In the genomic region with DNA sequence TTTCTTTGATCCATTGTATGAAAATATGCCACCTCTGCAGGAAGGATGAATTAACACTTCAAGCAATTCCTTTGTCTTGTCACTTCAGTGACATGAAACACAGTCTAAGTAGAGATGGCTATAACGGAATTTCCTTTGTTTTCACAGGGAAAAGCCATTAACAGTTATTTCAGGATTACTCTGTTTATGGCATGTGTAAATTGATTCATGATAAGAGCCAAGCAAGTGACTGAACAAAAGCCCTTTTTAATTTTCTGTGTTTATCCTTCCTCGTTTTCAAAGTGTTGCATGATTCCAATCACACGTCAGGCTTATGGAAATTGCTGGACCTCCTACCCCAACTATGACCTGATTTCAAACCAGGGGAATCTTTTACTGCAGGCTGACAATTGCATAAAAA, we compare ENCODE assay signal across 25 mouse cellular contexts.
DNase-seq lines count a peak whose midpoint lies in the region; ATAC-seq lines count a peak whose summit lies in the region.
"Had no signal": no experiment of that assay in that cellular context is flagged by ENCODE, and none has a peak within 500 bp of the region (broad histone marks: within the 10 kb centered on the region; RNA-seq: fewer than 3 reads in every experiment).

No protein-coding gene starts in this region.

- 0 out of 2 replicates have a peak overlapping the region, but pooled peaks have one; percentile 2 for H3K27ac ChIP-seq in forebrain, embryonic 12.5 days
- H3K27ac ChIP-seq in forebrain, embryonic 10.5 days: no peak overlapping the region
- peak overlapping the region; percentile 66 for H3K27ac ChIP-seq in hindbrain, embryonic 14.5 days
- no peak overlapping the region for H3K27ac ChIP-seq in hindbrain, embryonic 10.5 days
- peak overlapping the region; percentile 67 for H3K27ac ChIP-seq in neural tube, embryonic 13.5 days (replicated peaks)
- no peak overlapping the region for H3K27ac ChIP-seq in neural tube, embryonic 15.5 days (replicated peaks)
- H3K27ac ChIP-seq in hindbrain, embryonic 15.5 days (replicated peaks): peak overlapping the region; percentile 42
- H3K27ac ChIP-seq: gastrocnemius, adult 2 months; heart, adult 2 months; intestine, embryonic 15.5 days; liver, embryonic 14.5 days; macrophage; stomach, postnatal 0 days had no signal

- no peaks in the 10 kb centered on the region for H3K9me3 ChIP-seq in forebrain, embryonic 12.5 days
- H3K9me3 ChIP-seq in forebrain, embryonic 10.5 days: no peaks in the 10 kb centered on the region
- H3K9me3 ChIP-seq in hindbrain, embryonic 14.5 days (ENCODE audit: control insufficient read depth, low read length): no peaks in the 10 kb centered on the region
- H3K9me3 ChIP-seq in hindbrain, embryonic 10.5 days: no peaks in the 10 kb centered on the region
- no peaks in the 10 kb centered on the region for H3K9me3 ChIP-seq in neural tube, embryonic 13.5 days
- H3K9me3 ChIP-seq in neural tube, embryonic 15.5 days (replicated peaks): no peaks in the 10 kb centered on the region
- no peaks in the 10 kb centered on the region for H3K9me3 ChIP-seq in hindbrain, embryonic 15.5 days
- H3K9me3 ChIP-seq: heart, embryonic 12.5 days; intestine, embryonic 15.5 days had no signal

- H3K4me3 ChIP-seq in forebrain, embryonic 12.5 days (replicated peaks): no peak overlapping the region
- H3K4me3 ChIP-seq in forebrain, embryonic 10.5 days: no peak overlapping the region
- no peak overlapping the region for H3K4me3 ChIP-seq in hindbrain, embryonic 14.5 days (replicated peaks; ENCODE audit: low read length)
- H3K4me3 ChIP-seq in hindbrain, embryonic 10.5 days: no peak overlapping the region
- no peak overlapping the region for H3K4me3 ChIP-seq in neural tube, embryonic 13.5 days
- H3K4me3 ChIP-seq in neural tube, embryonic 15.5 days (replicated peaks): no peak overlapping the region
- H3K4me3 ChIP-seq in hindbrain, embryonic 15.5 days: no peak overlapping the region
- H3K4me3 ChIP-seq: gastrocnemius, adult 2 months; heart, adult 2 months; heart, embryonic 12.5 days; intestine, embryonic 15.5 days had no signal

- H3K27me3 ChIP-seq in forebrain, embryonic 12.5 days: no peaks in the 10 kb centered on the region
- no peaks in the 10 kb centered on the region for H3K27me3 ChIP-seq in forebrain, embryonic 10.5 days (ENCODE audit: poor library complexity, severe bottlenecking)
- H3K27me3 ChIP-seq in hindbrain, embryonic 14.5 days (ENCODE audit: control insufficient read depth, insufficient read depth, low read length): no peaks in the 10 kb centered on the region
- no peaks in the 10 kb centered on the region for H3K27me3 ChIP-seq in hindbrain, embryonic 10.5 days (ENCODE audit: insufficient read depth, poor library complexity, severe bottlenecking)
- no peaks in the 10 kb centered on the region for H3K27me3 ChIP-seq in neural tube, embryonic 13.5 days
- H3K27me3 ChIP-seq in neural tube, embryonic 15.5 days (replicated peaks): no peaks in the 10 kb centered on the region
- no peaks in the 10 kb centered on the region for H3K27me3 ChIP-seq in hindbrain, embryonic 15.5 days
- H3K27me3 ChIP-seq: CH12.LX; heart, embryonic 12.5 days; intestine, embryonic 15.5 days had no signal

- H3K9ac ChIP-seq in forebrain, embryonic 12.5 days: no peak overlapping the region
- no peak overlapping the region for H3K9ac ChIP-seq in hindbrain, embryonic 14.5 days
- no peak overlapping the region for H3K9ac ChIP-seq in neural tube, embryonic 13.5 days
- no peak overlapping the region for H3K9ac ChIP-seq in neural tube, embryonic 15.5 days (replicated peaks)
- no peak overlapping the region for H3K9ac ChIP-seq in hindbrain, embryonic 15.5 days
- H3K9ac ChIP-seq: heart, embryonic 12.5 days; intestine, embryonic 15.5 days; liver, embryonic 14.5 days had no signal

- H3K36me3 ChIP-seq in forebrain, embryonic 12.5 days (replicated peaks): no peaks in the 10 kb centered on the region
- no peaks in the 10 kb centered on the region for H3K36me3 ChIP-seq in forebrain, embryonic 10.5 days (replicated peaks)
- H3K36me3 ChIP-seq in hindbrain, embryonic 14.5 days (replicated peaks; ENCODE audit: control insufficient read depth, insufficient read depth): no peaks in the 10 kb centered on the region
- H3K36me3 ChIP-seq in hindbrain, embryonic 10.5 days: no peaks in the 10 kb centered on the region
- H3K36me3 ChIP-seq in neural tube, embryonic 13.5 days: no peaks in the 10 kb centered on the region
- no peaks in the 10 kb centered on the region for H3K36me3 ChIP-seq in neural tube, embryonic 15.5 days
- no peaks in the 10 kb centered on the region for H3K36me3 ChIP-seq in hindbrain, embryonic 15.5 days
- H3K36me3 ChIP-seq: heart, embryonic 12.5 days; intestine, embryonic 15.5 days had no signal

- H3K4me2 ChIP-seq in forebrain, embryonic 12.5 days: no peak overlapping the region
- H3K4me2 ChIP-seq in hindbrain, embryonic 14.5 days (replicated peaks): no peak overlapping the region
- no peak overlapping the region for H3K4me2 ChIP-seq in neural tube, embryonic 13.5 days
- H3K4me2 ChIP-seq in neural tube, embryonic 15.5 days: no peak overlapping the region
- no peak overlapping the region for H3K4me2 ChIP-seq in hindbrain, embryonic 15.5 days
- H3K4me2 ChIP-seq: heart, embryonic 12.5 days; intestine, embryonic 15.5 days had no signal

- DNase-seq in forebrain, embryonic 10.5 days (ENCODE audit: extremely low spot score, low spot score): no peak
- DNase-seq in hindbrain, embryonic 14.5 days (ENCODE audit: low spot score): no peak
- no peak for DNase-seq in hindbrain, embryonic 10.5 days (ENCODE audit: low spot score)
- DNase-seq in gastrocnemius, adult 8-10 months (ENCODE audit: low spot score in 2 of 2): no peak
- DNase-seq: adrenal gland, adult 8-10 months; cerebellum, adult 8-10 months; cerebellum, postnatal 25 days; gastrocnemius, adult 2 months; heart, adult 2 months; kidney, adult 2 months; liver; lung, adult 2 months; lung, postnatal 10 days; thymus, adult 18-20 months; thymus, postnatal 25 days had no signal

- WGBS in forebrain, embryonic 12.5 days: 43% methylated on average over 3 of the region's 3 CpGs
- 53% methylated on average over 3 of the region's 3 CpGs for WGBS in forebrain, embryonic 10.5 days
- 21% methylated on average over 3 of the region's 3 CpGs for WGBS in hindbrain, embryonic 14.5 days
- WGBS in hindbrain, embryonic 10.5 days: 32% methylated on average over 3 of the region's 3 CpGs
- 16% methylated on average over 3 of the region's 3 CpGs for WGBS in neural tube, embryonic 13.5 days
- WGBS in neural tube, embryonic 15.5 days: 20% methylated on average over 3 of the region's 3 CpGs
- WGBS in hindbrain, embryonic 15.5 days: 23% methylated on average over 3 of the region's 3 CpGs

- ATAC-seq in forebrain, embryonic 12.5 days (ENCODE audit: low FRiP score): peak; percentile 51; the same call in 1 of the 2 replicates
- no peak for ATAC-seq in hindbrain, embryonic 14.5 days (ENCODE audit: low FRiP score)
- ATAC-seq in neural tube, embryonic 13.5 days (ENCODE audit: low read depth): no peak
- ATAC-seq in neural tube, embryonic 15.5 days (ENCODE audit: low FRiP score): no peak
- ATAC-seq in hindbrain, embryonic 15.5 days (ENCODE audit: low FRiP score, low read depth): no peak
- ATAC-seq: intestine, embryonic 15.5 days had no signal

- 0 out of 2 replicates have a peak, but pooled peaks cover 5% of the 10 kb centered on the region for H3K4me1 ChIP-seq in forebrain, embryonic 12.5 days
- H3K4me1 ChIP-seq in forebrain, embryonic 10.5 days: peaks cover 6% of the 10 kb centered on the region; the same call in 1 of the 2 replicates
- H3K4me1 ChIP-seq in hindbrain, embryonic 14.5 days (replicated peaks; ENCODE audit: control insufficient read depth, insufficient read depth, low read length): peaks cover 12% of the 10 kb centered on the region; the same call in 1 of the 2 replicates
- H3K4me1 ChIP-seq in hindbrain, embryonic 10.5 days (replicated peaks): peaks cover 11% of the 10 kb centered on the region
- H3K4me1 ChIP-seq in neural tube, embryonic 13.5 days (replicated peaks): 0 out of 2 replicates have a peak, but pooled peaks cover 4% of the 10 kb centered on the region
- H3K4me1 ChIP-seq in neural tube, embryonic 15.5 days: peaks cover 3% of the 10 kb centered on the region; the same call in 1 of the 2 replicates
- H3K4me1 ChIP-seq in hindbrain, embryonic 15.5 days (replicated peaks): no peaks in the 10 kb centered on the region; the same call in 1 of the 2 replicates
- H3K4me1 ChIP-seq: heart, embryonic 12.5 days; intestine, embryonic 15.5 days had no signal

Comparison
In these comparisons a context has a peak if more than half of its experiments do, and no peak if none do; other contexts are left out.
1. H3K27ac ChIP-seq: peak in forebrain, embryonic 12.5 days (single experiment), hindbrain, embryonic 14.5 days (single experiment), neural tube, embryonic 13.5 days (single experiment) and hindbrain, embryonic 15.5 days (single experiment); none in forebrain, embryonic 10.5 days (single experiment), hindbrain, embryonic 10.5 days (single experiment) and neural tube, embryonic 15.5 days (single experiment).